ENCODE assay signal across 16 mouse cellular contexts in the genomic region with DNA sequence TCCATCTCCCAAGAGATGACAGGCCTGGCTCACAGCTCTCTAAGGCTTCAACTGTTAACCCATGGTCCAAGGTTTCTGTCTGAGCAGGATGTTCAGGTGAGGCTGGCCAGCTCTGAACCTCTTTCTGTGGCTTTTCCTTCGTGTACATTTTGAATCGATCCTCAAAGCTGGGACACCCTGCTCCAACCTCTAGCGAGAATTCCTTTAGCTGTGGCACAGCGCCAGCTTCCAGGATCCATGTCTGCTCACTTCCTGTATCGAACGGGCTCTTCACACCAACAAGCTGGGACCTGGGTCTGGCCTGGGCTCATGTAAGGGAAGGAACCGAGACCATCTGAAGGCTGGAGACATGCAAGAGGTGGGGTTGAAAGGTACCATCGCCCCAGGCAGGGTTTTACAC. TPM values are rescaled to one million over a fixed set of nuclear protein-coding genes. Genes with fewer than 3 reads are reported as not detected.
A peak's percentile ranks its signal among the peaks of the same experiment; 100 is the strongest.
DNase-seq lines count a peak whose midpoint lies in the region; ATAC-seq and TF ChIP-seq lines count a peak whose summit lies in the region.
"Had no signal": no experiment of that assay in that cellular context is flagged by ENCODE, and none has a peak within 500 bp of the region (broad histone marks: within the 10 kb centered on the region; RNA-seq: fewer than 3 reads in every experiment).

No protein-coding gene starts in this region.

- peaks cover 24% of the 10 kb centered on the region; the same call in 1 of the 2 replicates for H3K27me3 ChIP-seq in heart, embryonic 13.5 days (replicated peaks)
- peaks cover 5% of the 10 kb centered on the region; the same call in 1 of the 2 replicates for H3K27me3 ChIP-seq in lung, embryonic 14.5 days (ENCODE audit: insufficient read depth, low read length)
- H3K27me3 ChIP-seq in limb, embryonic 13.5 days, result peaks cover 14% of the 10 kb centered on the region; the same call in 1 of the 2 replicates
- H3K27me3 ChIP-seq: stomach, embryonic 15.5 days had no signal

- DNase-seq in cerebellum, adult 11-12 months, result peak; percentile 52
- no peak for DNase-seq in cerebellum, postnatal 36 days
- DNase-seq in heart, adult 18-20 months, result no peak
- peak; percentile 36 for DNase-seq in lung, embryonic 14.5 days
- no peak for DNase-seq in lung, postnatal 25 days (ENCODE audit: low spot score)
- no peak for DNase-seq in testis, postnatal 14 days (ENCODE audit: low spot score)
- DNase-seq: adrenal gland, adult 8-10 months; heart, adult 2 months; kidney, adult 11 months; liver, embryonic 13.5 days had no signal

- 57% methylated on average over 8 of the region's 8 CpGs for WGBS in heart, embryonic 13.5 days
- 46% methylated on average over 8 of the region's 8 CpGs for WGBS in lung, embryonic 14.5 days
- 61% methylated on average over 8 of the region's 8 CpGs for whole genome bisulfite sequencing in limb, embryonic 13.5 days

- peak overlapping the region; percentile 94; the same call in 1 of the 2 replicates for H3K9ac ChIP-seq in heart, embryonic 13.5 days
- H3K9ac ChIP-seq in lung, embryonic 14.5 days, result no peak overlapping the region
- no peak overlapping the region for H3K9ac ChIP-seq in limb, embryonic 13.5 days
- H3K9ac ChIP-seq: liver, embryonic 13.5 days had no signal

- TF ChIP-seq CTCF in lung, embryonic 14.5 days (IDR thresholded peaks at IDR 0.05; ENCODE audit: low read depth), result no peak

- no peak overlapping the region for H3K4me3 ChIP-seq in heart, embryonic 13.5 days
- H3K4me3 ChIP-seq in lung, embryonic 14.5 days (ENCODE audit: low read depth, low read length), result no peak overlapping the region
- no peak overlapping the region for H3K4me3 ChIP-seq in limb, embryonic 13.5 days
- H3K4me3 ChIP-seq: heart, adult 2 months; liver, embryonic 13.5 days; stomach, embryonic 15.5 days had no signal

- peaks cover 60% of the 10 kb centered on the region for H3K4me1 ChIP-seq in heart, embryonic 13.5 days
- H3K4me1 ChIP-seq in lung, embryonic 14.5 days (ENCODE audit: insufficient read depth), result peaks cover 10% of the 10 kb centered on the region
- peaks cover 44% of the 10 kb centered on the region for H3K4me1 ChIP-seq in limb, embryonic 13.5 days

- H3K27ac ChIP-seq in heart, embryonic 13.5 days (replicated peaks), result no peak overlapping the region
- no peak overlapping the region for H3K27ac ChIP-seq in lung, embryonic 14.5 days (ENCODE audit: low read depth)
- H3K27ac ChIP-seq in limb, embryonic 13.5 days, result no peak overlapping the region
- H3K27ac ChIP-seq: forebrain, embryonic 13.5 days; heart, adult 2 months; liver, embryonic 13.5 days had no signal

- H3K36me3 ChIP-seq in heart, embryonic 13.5 days, result peaks cover 8% of the 10 kb centered on the region; the same call in 1 of the 2 replicates
- no peaks in the 10 kb centered on the region for H3K36me3 ChIP-seq in lung, embryonic 14.5 days (ENCODE audit: insufficient read depth)
- peaks cover 12% of the 10 kb centered on the region; the same call in 1 of the 2 replicates for H3K36me3 ChIP-seq in limb, embryonic 13.5 days
- H3K36me3 ChIP-seq: liver, embryonic 13.5 days; stomach, embryonic 15.5 days had no signal

- no peak for ATAC-seq in heart, embryonic 13.5 days (ENCODE audit: extremely low read depth, insufficient number of reproducible peaks, low FRiP score, low TSS enrichment)
- ATAC-seq in lung, embryonic 14.5 days (ENCODE audit: insufficient read depth), result no peak
- no peak for ATAC-seq in limb, embryonic 13.5 days (ENCODE audit: low FRiP score, low read depth)
- ATAC-seq: forebrain, embryonic 13.5 days; hindbrain, embryonic 16.5 days; midbrain, embryonic 16.5 days had no signal

- no peaks in the 10 kb centered on the region for H3K9me3 ChIP-seq in heart, embryonic 13.5 days
- no peaks in the 10 kb centered on the region for H3K9me3 ChIP-seq in lung, embryonic 14.5 days (ENCODE audit: low read depth, low read length)
- H3K9me3 ChIP-seq in limb, embryonic 13.5 days, result no peaks in the 10 kb centered on the region
- H3K9me3 ChIP-seq: forebrain, embryonic 13.5 days; liver, embryonic 13.5 days; stomach, embryonic 15.5 days had no signal

- H3K4me2 ChIP-seq in heart, embryonic 13.5 days, result no peak overlapping the region
- H3K4me2 ChIP-seq in lung, embryonic 14.5 days, result no peak overlapping the region
- H3K4me2 ChIP-seq in limb, embryonic 13.5 days (replicated peaks), result 0 out of 2 replicates have a peak overlapping the region, but pooled peaks have one; percentile 96
- H3K4me2 ChIP-seq: liver, embryonic 13.5 days had no signal

RNA-seq across cellular contexts. Expression of gene Ncs1, which starts 1.4 kb away (rescaled TPM):
- polyA plus RNA-seq in heart, embryonic 13.5 days (2015; fragmentation: Nextera tagmentation; extraction: Ambion mirVana), result 36.3 and 39.4 TPM in 2 replicates
- total RNA-seq in heart, adult 18-20 months (2021), result 10 to 100 TPM; 12.2 to 12.7 TPM
- polyA plus RNA-seq in lung, embryonic 14.5 days (2014; fragmentation: Nextera tagmentation; extraction: Ambion mirVana), result 26.5 and 28.6 TPM in 2 replicates
- 46.4 and 49.6 TPM in 2 replicates for polyA plus RNA-seq in limb, embryonic 13.5 days (2015; fragmentation: Nextera tagmentation; extraction: Ambion mirVana)

Comparison
In these comparisons a context has a peak if more than half of its experiments do, and no peak if none do; other contexts are left out.
1. DNase-seq: peak in cerebellum, adult 11-12 months (single experiment) and lung, embryonic 14.5 days (single experiment); none in cerebellum, postnatal 36 days (0 of 2), heart, adult 18-20 months (0 of 2), lung, postnatal 25 days (single experiment) and testis, postnatal 14 days (single experiment).